Mouse (Mus musculus) stomach, embryonic 15.5 days (tissue): ENCODE measurements around the gene Sycn. TPM values are rescaled to one million over a fixed set of nuclear protein-coding genes. Genes with fewer than 3 reads are reported as not detected.
A peak's percentile ranks its signal among the peaks of the same experiment; 100 is the strongest.

Experiments used
- ATAC-seq: fragments of 200-750 bp; cut with Nextera tagmentation; 2 replicates; pipeline ENCODE4 v1.8.0; 2017; ENCODE audit warnings: low read depth, moderate number of reproducible peaks, moderate TSS enrichment; ENCODE audit not compliant: insufficient read depth, low FRiP score
- H3K27ac ChIP-seq: fragments of 300-500 bp; sonication (generic); 2 replicates; pipeline ENCODE4 v1.5.1; 2015; ENCODE audit warnings: mild to moderate bottlenecking, inconsistent platforms
- H3K27me3 ChIP-seq: fragments of 300-500 bp; sonication (generic); replicated peaks from 2 replicates; pipeline ENCODE4 v1.6.1; 2015; ENCODE audit warnings: inconsistent platforms
- H3K36me3 ChIP-seq: fragments of 300-500 bp; sonication (generic); 2 replicates; pipeline ENCODE4 v1.6.1; 2015; ENCODE audit warnings: inconsistent platforms
- H3K4me1 ChIP-seq: fragments of 300-500 bp; sonication (generic); 2 replicates; pipeline ENCODE4 v1.6.1; 2015; ENCODE audit warnings: inconsistent platforms
- H3K4me2 ChIP-seq: fragments of 300-500 bp; sonication (generic); 2 replicates; pipeline ENCODE4 v1.6.1; 2015; ENCODE audit warnings: mild to moderate bottlenecking, inconsistent platforms
- H3K4me3 ChIP-seq: fragments of 300-500 bp; sonication (generic); replicated peaks from 2 replicates; pipeline ENCODE4 v1.5.1; 2015; ENCODE audit warnings: inconsistent platforms
- H3K9ac ChIP-seq: fragments of 300-500 bp; sonication (generic); 2 replicates; pipeline ENCODE4 v1.6.1; 2015; ENCODE audit warnings: inconsistent platforms
- H3K9me3 ChIP-seq: fragments of 300-500 bp; sonication (generic); 2 replicates; pipeline ENCODE4 v1.6.1; 2016; ENCODE audit warnings: inconsistent platforms
- WGBS: fragments of 180-500 bp; shearing (Covaris S2); methylation state at CpG from one replicate; pipeline ENCODE4 v1.1.7; 2015; 5-methylcytosine and 5-hydroxymethylcytosine counted together
- polyA plus RNA-seq: library from polyadenylated mRNA; unstranded; fragments of >200 nt; fragmentation: Nextera tagmentation; extraction: Ambion mirVana; gene quantifications from 2 replicates; pipeline ENCODE4 v1.2.1, GENCODE M21; 2015

The Sycn gene
- polyA plus RNA-seq, 1 experiment from 2014 or later, result 114 TPM

- H3K27me3 ChIP-seq, result no peaks in the 10 kb centered on the region
- 89% methylated on average over 10 of the region's 10 CpGs for WGBS
- ATAC-seq, result no peak
- H3K27ac ChIP-seq, result no peak overlapping the region
- no peak overlapping the region for H3K4me2 ChIP-seq
- H3K36me3 ChIP-seq, result peaks cover 51% of the 10 kb centered on the region
- H3K4me1 ChIP-seq, result 0 out of 2 replicates have a peak, but pooled peaks cover 24% of the 10 kb centered on the region
- no peaks in the 10 kb centered on the region for H3K9me3 ChIP-seq
- no peak overlapping the region for H3K9ac ChIP-seq
- no peak overlapping the region for H3K4me3 ChIP-seq
These were observed 20.2 kb downstream of the Sycn start for GRCm38 (mm10) chr7:28560856-28561255.

- WGBS, result 90% methylated on average over 11 of the region's 11 CpGs
These were observed 21.3 kb downstream of the Sycn start for GRCm38 (mm10) chr7:28561967-28562366.

DNA sequence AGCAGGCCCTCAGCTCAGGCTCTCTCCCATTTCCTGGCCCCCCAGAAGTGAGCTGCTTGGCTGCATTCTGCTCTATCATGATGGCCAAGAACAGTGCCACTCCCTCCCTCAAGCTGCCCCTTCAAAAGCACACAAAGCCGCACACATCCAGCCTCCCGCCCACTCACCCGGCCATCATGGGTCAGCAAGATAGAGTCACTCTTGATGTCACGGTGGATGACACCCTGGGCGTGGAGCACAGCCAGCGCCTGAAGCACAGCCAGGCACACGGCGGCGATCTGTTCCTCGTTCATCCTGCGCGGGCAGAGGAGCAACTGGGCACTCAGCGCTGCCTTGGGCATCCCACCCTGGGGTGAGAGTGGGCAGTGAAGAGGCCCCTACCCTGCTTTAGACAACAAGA is 21.7 kb downstream of the Sycn start:
- Histone ChIP-seq H3K27me3 (no peaks in the 10 kb centered on the region), H3K36me3 (peaks cover 60% of the 10 kb centered on the region), H3K27ac (no peak overlapping the region), H3K9me3 (no peaks in the 10 kb centered on the region), H3K4me1 (0 out of 2 replicates have a peak, but pooled peaks cover 15% of the 10 kb centered on the region), H3K9ac (no peak overlapping the region), H3K4me2 (no peak overlapping the region), H3K4me3 (no peak overlapping the region)
- 93% methylated on average over 13 of the region's 13 CpGs for WGBS
- ATAC-seq, result no peak

More at GRCm38 (mm10) chr7:28561967-28562366, 21.3 kb downstream of the Sycn start:
- H3K36me3 ChIP-seq, result peaks cover 56% of the 10 kb centered on the region
- no peak overlapping the region for H3K4me3 ChIP-seq
- H3K27me3 ChIP-seq, result no peaks in the 10 kb centered on the region
- no peak overlapping the region for H3K4me2 ChIP-seq
- no peak overlapping the region for H3K9ac ChIP-seq
- H3K9me3 ChIP-seq, result no peaks in the 10 kb centered on the region
- H3K4me1 ChIP-seq, result 0 out of 2 replicates have a peak, but pooled peaks cover 15% of the 10 kb centered on the region
- ATAC-seq, result no peak
- H3K27ac ChIP-seq, result no peak overlapping the region

DNA sequence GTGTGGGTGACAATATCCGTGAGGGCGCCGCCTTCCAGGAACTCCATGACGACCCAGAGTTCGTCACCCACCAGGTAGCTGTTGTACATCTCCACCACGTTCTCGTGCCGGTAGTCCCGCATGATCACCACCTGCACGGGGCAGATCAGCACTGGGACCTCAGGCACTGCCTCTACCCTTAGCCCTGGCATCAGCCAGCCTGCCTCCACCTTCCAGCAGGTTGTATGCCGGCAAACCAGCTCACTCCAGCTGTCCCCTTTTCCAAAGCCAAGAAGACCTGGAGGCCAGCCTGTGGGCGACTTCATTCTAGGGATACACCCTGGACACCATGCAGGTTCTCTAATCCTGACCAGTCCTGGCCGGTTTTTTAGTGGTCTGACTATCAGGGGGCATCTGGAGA is 22.3 kb downstream of the Sycn start:
- Histone ChIP-seq H3K27me3 (no peaks in the 10 kb centered on the region), H3K9me3 (no peaks in the 10 kb centered on the region), H3K4me1 (0 out of 2 replicates have a peak, but pooled peaks cover 15% of the 10 kb centered on the region), H3K9ac (no peak overlapping the region), H3K4me3 (no peak overlapping the region), H3K4me2 (no peak overlapping the region), H3K36me3 (peaks cover 65% of the 10 kb centered on the region), H3K27ac (no peak overlapping the region)
- no peak for ATAC-seq
- WGBS, result 92% methylated on average over 13 of the region's 13 CpGs

- WGBS, result 78% methylated on average over 5 of the region's 5 CpGs
- Histone ChIP-seq H3K27me3 (no peaks in the 10 kb centered on the region), H3K4me1 (peaks cover 10% of the 10 kb centered on the region), H3K27ac (no peak overlapping the region), H3K9me3 (no peaks in the 10 kb centered on the region), H3K9ac (no peak overlapping the region), H3K36me3 (peaks cover 49% of the 10 kb centered on the region), H3K4me2 (no peak overlapping the region), H3K4me3 (no peak overlapping the region)
- no peak for ATAC-seq
These were observed 24.7 kb downstream of the Sycn start for GRCm38 (mm10) chr7:28565407-28565806.

- Histone ChIP-seq H3K27me3 (no peaks in the 10 kb centered on the region), H3K4me1 (peaks cover 31% of the 10 kb centered on the region), H3K9me3 (no peaks in the 10 kb centered on the region), H3K4me3 (no peak overlapping the region), H3K9ac (no peak overlapping the region), H3K36me3 (peaks cover 37% of the 10 kb centered on the region), H3K4me2 (no peak overlapping the region), H3K27ac (no peak overlapping the region)
- no peak for ATAC-seq
- WGBS, result 82% methylated on average over 4 of the region's 4 CpGs
These were observed 26.9 kb downstream of the Sycn start for GRCm38 (mm10) chr7:28567539-28567938.

- ATAC-seq, result no peak
- H3K36me3 ChIP-seq, result peaks cover 33% of the 10 kb centered on the region
These were observed 27.6 kb downstream of the Sycn start for GRCm38 (mm10) chr7:28568253-28568652.

GRCm38 (mm10) chr7:28570291-28570981 is 29.8 kb downstream of the Sycn start:
- ATAC-seq, result peak; percentile 84
- peak overlapping the region; percentile 95 for H3K27ac ChIP-seq
- H3K36me3 ChIP-seq, result peaks cover 19% of the 10 kb centered on the region
- WGBS, result 52% methylated on average over 12 of the region's 12 CpGs
- peak overlapping the region; percentile 43 for H3K4me2 ChIP-seq
- no peaks in the 10 kb centered on the region for H3K9me3 ChIP-seq
- H3K27me3 ChIP-seq, result no peaks in the 10 kb centered on the region
- peaks cover 51% of the 10 kb centered on the region for H3K4me1 ChIP-seq
- no peak overlapping the region for H3K9ac ChIP-seq
- no peak overlapping the region for H3K4me3 ChIP-seq

More at GRCm38 (mm10) chr7:28568253-28568652, 27.6 kb downstream of the Sycn start:
- no peaks in the 10 kb centered on the region for H3K9me3 ChIP-seq
- H3K27ac ChIP-seq, result peak overlapping the region; percentile 7; the same call in 1 of the 2 replicates
- no peaks in the 10 kb centered on the region for H3K27me3 ChIP-seq
- no peak overlapping the region for H3K4me2 ChIP-seq
- peaks cover 36% of the 10 kb centered on the region for H3K4me1 ChIP-seq
- H3K9ac ChIP-seq, result no peak overlapping the region
- H3K4me3 ChIP-seq, result no peak overlapping the region

- H3K4me1 ChIP-seq, result peaks cover 55% of the 10 kb centered on the region
- WGBS, result 37% methylated on average over 5 of the region's 5 CpGs
- peak; percentile 6; the same call in 1 of the 2 replicates for ATAC-seq
- H3K9ac ChIP-seq, result no peak overlapping the region
- peak overlapping the region; percentile 95 for H3K27ac ChIP-seq
- H3K36me3 ChIP-seq, result peaks cover 16% of the 10 kb centered on the region
- H3K9me3 ChIP-seq, result no peaks in the 10 kb centered on the region
- H3K4me3 ChIP-seq, result no peak overlapping the region
- H3K4me2 ChIP-seq, result peak overlapping the region; percentile 43
- H3K27me3 ChIP-seq, result no peaks in the 10 kb centered on the region
These were observed 30.4 kb downstream of the Sycn start for GRCm38 (mm10) chr7:28570982-28571682.

DNA sequence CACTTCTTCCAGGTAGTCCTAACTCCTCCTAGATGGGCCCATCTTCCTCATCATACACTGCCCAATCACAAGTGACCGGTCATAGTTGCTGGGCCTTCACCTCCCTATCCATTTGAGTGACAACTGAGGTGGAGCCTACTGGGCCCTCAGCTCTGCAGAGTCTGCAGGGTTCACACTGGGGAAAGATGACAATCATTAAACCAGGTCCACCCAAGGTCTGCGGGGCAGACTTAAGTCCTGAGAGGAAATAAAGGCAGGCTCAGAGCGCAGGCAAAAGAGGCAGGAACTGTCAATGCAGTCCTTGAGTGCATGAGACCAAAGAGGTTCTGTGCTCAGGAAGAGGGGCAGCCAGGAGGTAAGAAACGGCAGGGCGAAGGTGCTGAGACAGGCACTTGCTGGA is 32.0 kb downstream of the Sycn start:
- Histone ChIP-seq H3K27ac (peak overlapping the region; percentile 95), H3K4me3 (no peak overlapping the region), H3K4me1 (peaks cover 70% of the 10 kb centered on the region), H3K9me3 (no peaks in the 10 kb centered on the region), H3K4me2 (no peak overlapping the region), H3K27me3 (no peaks in the 10 kb centered on the region), H3K36me3 (peaks cover 4% of the 10 kb centered on the region), H3K9ac (no peak overlapping the region)
- 74% methylated on average over 5 of the region's 5 CpGs for WGBS
- ATAC-seq, result no peak

DNA sequence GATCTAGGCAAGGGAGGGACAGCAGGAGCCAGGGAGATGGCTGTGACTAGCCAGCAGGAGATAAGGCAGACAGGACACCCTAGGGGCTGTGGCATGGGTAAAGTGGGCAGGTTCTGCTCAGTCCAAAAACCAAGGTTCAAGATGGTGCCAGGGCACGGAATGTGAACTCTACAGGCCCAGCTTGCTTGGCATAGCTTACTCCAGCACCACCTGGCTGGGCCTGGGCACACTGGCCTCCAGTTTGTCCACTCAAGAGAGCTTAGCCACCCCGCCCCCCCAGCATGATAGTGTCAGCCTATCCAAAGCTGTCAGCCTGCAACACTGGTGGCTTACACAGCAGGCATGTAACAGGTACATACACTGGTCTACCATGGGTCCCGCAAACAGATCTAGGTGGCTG is 32.6 kb downstream of the Sycn start:
- Histone ChIP-seq H3K4me2 (no peak overlapping the region), H3K4me3 (no peak overlapping the region), H3K9ac (no peak overlapping the region), H3K4me1 (peaks cover 75% of the 10 kb centered on the region), H3K27me3 (no peaks in the 10 kb centered on the region), H3K36me3 (no peaks in the 10 kb centered on the region; the same call in 1 of the 2 replicates), H3K9me3 (no peaks in the 10 kb centered on the region), H3K27ac (peak overlapping the region; percentile 95; the same call in 1 of the 2 replicates)
- ATAC-seq, result no peak
- WGBS, result 91% methylated on average over 3 of the region's 3 CpGs

DNA sequence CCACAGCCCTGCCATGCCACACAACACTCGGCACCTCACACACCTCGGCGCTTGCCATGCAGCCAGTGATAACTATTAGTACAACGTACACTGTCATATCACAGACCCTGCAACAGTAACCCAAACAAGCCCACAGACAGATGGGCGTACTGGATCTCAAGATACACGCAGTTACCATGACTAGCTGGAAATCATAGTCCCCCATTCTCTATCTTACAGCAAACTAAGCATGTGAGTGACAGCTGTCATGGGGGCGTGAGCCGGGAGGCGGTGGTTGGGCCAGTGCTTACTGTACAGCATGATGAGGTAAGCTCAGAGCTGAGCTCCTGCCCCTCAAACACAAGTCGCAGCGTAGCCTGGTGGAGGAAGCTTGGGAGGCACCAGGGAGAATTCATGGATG is 34.9 kb downstream of the Sycn start:
- Histone ChIP-seq H3K36me3 (no peaks in the 10 kb centered on the region), H3K4me3 (no peak overlapping the region), H3K4me1 (peaks cover 81% of the 10 kb centered on the region), H3K4me2 (no peak overlapping the region), H3K9me3 (no peaks in the 10 kb centered on the region), H3K27ac (0 out of 2 replicates have a peak overlapping the region, but pooled peaks have one; percentile 0), H3K9ac (no peak overlapping the region), H3K27me3 (no peaks in the 10 kb centered on the region)
- no peak for ATAC-seq
- WGBS, result 77% methylated on average over 11 of the region's 11 CpGs
